Comparison of ENCODE assay signal across 17 mouse cellular contexts in the genomic region with DNA sequence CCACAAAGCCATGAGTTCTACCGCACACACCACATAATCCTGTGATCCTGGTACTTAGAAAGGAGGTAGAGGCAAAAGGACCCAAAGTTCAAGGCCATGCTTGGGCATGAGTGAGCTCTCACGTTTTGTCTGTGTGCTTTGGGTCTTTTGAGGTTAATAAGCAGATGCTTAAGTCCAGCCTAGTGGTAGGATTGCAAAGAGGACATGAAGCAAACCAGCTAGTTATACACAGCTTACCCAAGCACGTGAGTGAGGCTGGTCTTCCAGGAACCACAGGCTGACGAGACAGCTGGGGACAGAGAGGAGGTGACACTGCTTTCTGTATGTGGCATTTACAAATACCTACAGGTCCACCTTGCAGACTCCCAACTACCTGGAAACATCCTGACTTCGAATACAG. TPM values are rescaled to one million over a fixed set of nuclear protein-coding genes. Genes with fewer than 3 reads are reported as not detected.
DNase-seq lines count a peak whose midpoint lies in the region; ATAC-seq and TF ChIP-seq lines count a peak whose summit lies in the region.
"Had no signal": no experiment of that assay in that cellular context is flagged by ENCODE, and none has a peak within 500 bp of the region (broad histone marks: within the 10 kb centered on the region; RNA-seq: fewer than 3 reads in every experiment).

No protein-coding gene starts in this region.

- TF ChIP-seq POLR2A in CH12.LX (IDR thresholded peaks at IDR 0.05; ENCODE audit: low read depth, low read length) = no peak

- dilution Hi-C loops in CH12.LX (cut with MboI; ENCODE audit: extremely low pct_ligation_motif_present, extremely low pct_unique_long_range_greater_than_20kb, low sequenced_read_pairs) = no loop called here

- no peak overlapping the region for H3K27ac ChIP-seq in heart, embryonic 10.5 days
- no peak overlapping the region for H3K27ac ChIP-seq in heart, embryonic 11.5 days (ENCODE audit: low read depth, low read length)
- H3K27ac ChIP-seq in CH12.LX (ENCODE audit: insufficient read depth, low read depth) = no peak overlapping the region
- H3K27ac ChIP-seq: embryonic facial prominence, embryonic 12.5 days; forebrain, embryonic 12.5 days; hindbrain, embryonic 12.5 days; hindbrain, postnatal 0 days had no signal

- intact Hi-C loops in gastrocnemius, postnatal 36 days (cut with DNase I) = no loop called here

- H3K36me3 ChIP-seq in heart, embryonic 10.5 days = peaks cover 28% of the 10 kb centered on the region
- peaks cover 3% of the 10 kb centered on the region; the same call in 1 of the 2 replicates for H3K36me3 ChIP-seq in heart, embryonic 11.5 days (ENCODE audit: control insufficient read depth, insufficient read depth, low read length)
- peaks cover 0 to 13% of the 10 kb centered on the region in 2 experiments for H3K36me3 ChIP-seq in CH12.LX (replicated peaks in 1 of 2; ENCODE audit: control insufficient read depth in 1 of 2, insufficient read depth in 1 of 2, low read length in 1 of 2)
- H3K36me3 ChIP-seq: G1E had no signal

- no peak for TF ChIP-seq EP300 in CH12.LX (IDR thresholded peaks at IDR 0.05; ENCODE audit: low read length)

- DNase-seq in gastrocnemius, adult 18-20 months (ENCODE audit: low spot score) = peak; percentile 50
- DNase-seq in gastrocnemius, postnatal 36 days = no peak
- DNase-seq in heart, embryonic 10.5 days (ENCODE audit: low spot score) = peak; percentile 45
- no peak for DNase-seq in CH12.LX (ENCODE audit: extremely low read depth)
- DNase-seq in skeletal muscle tissue, adult 2 months (ENCODE audit: low read depth, low spot score) = peak; percentile 78
- DNase-seq: adrenal gland, adult 8-10 months; cerebellum, adult 8-10 months; cerebellum, postnatal 14 days; heart, postnatal 4 days; kidney, adult 11 months had no signal

- WGBS in heart, embryonic 10.5 days = 74% methylated on average over 5 of the region's 5 CpGs
- 76% methylated on average over 5 of the region's 5 CpGs for WGBS in heart, embryonic 11.5 days (ENCODE audit: insufficient replicate concordance)

- no peak overlapping the region for H3K4me2 ChIP-seq in heart, embryonic 11.5 days
- no peak overlapping the region for H3K4me2 ChIP-seq in CH12.LX (ENCODE audit: insufficient read depth, low read depth, poor library complexity, severe bottlenecking)
- H3K4me2 ChIP-seq: embryonic facial prominence, embryonic 12.5 days; forebrain, embryonic 12.5 days; hindbrain, embryonic 12.5 days had no signal

- no peaks in the 10 kb centered on the region for H3K79me2 ChIP-seq in CH12.LX (replicated peaks; ENCODE audit: control insufficient read depth, extremely low read depth, insufficient read depth, poor library complexity, severe bottlenecking)

- peaks cover 5% of the 10 kb centered on the region; the same call in 1 of the 2 replicates for H3K4me1 ChIP-seq in heart, embryonic 10.5 days
- no peaks in the 10 kb centered on the region for H3K4me1 ChIP-seq in heart, embryonic 11.5 days (ENCODE audit: control insufficient read depth, insufficient read depth, low read length)
- H3K4me1 ChIP-seq in CH12.LX (ENCODE audit: control insufficient read depth in 1 of 2, insufficient read depth in 2 of 2) = peaks cover 7 to 19% of the 10 kb centered on the region in 2 experiments; a peak in 3 of 4 replicates
- H3K4me1 ChIP-seq: embryonic facial prominence, embryonic 12.5 days; forebrain, embryonic 12.5 days; hindbrain, embryonic 12.5 days had no signal

- H3K9ac ChIP-seq in heart, embryonic 11.5 days (ENCODE audit: low read depth, low read length) = no peak overlapping the region
- no peak overlapping the region for H3K9ac ChIP-seq in CH12.LX (ENCODE audit: insufficient read depth, low read depth)
- H3K9ac ChIP-seq: embryonic facial prominence, embryonic 12.5 days; forebrain, embryonic 12.5 days; hindbrain, embryonic 12.5 days had no signal

- no peak for ATAC-seq in heart, embryonic 11.5 days (replicated peaks; ENCODE audit: insufficient number of reproducible peaks, low FRiP score, low TSS enrichment)
- ATAC-seq: hindbrain, postnatal 0 days had no signal

- H3K4me3 ChIP-seq in heart, embryonic 10.5 days = no peak overlapping the region
- H3K4me3 ChIP-seq in heart, embryonic 11.5 days (ENCODE audit: low read depth, low read length) = no peak overlapping the region
- no peak overlapping the region for H3K4me3 ChIP-seq in CH12.LX (replicated peaks in 1 of 3; ENCODE audit: low read depth in 2 of 3, low read length in 2 of 3, poor library complexity in 1 of 3)
- H3K4me3 ChIP-seq: embryonic facial prominence, embryonic 12.5 days; forebrain, embryonic 12.5 days; heart, adult 2 months; hindbrain, embryonic 12.5 days had no signal

- TF ChIP-seq CTCF in CH12.LX (conservative IDR thresholded peaks at IDR 0.05 in 1 of 2, IDR thresholded peaks at IDR 0.05 in 1 of 2; ENCODE audit: low read depth in 2 of 2, low read length in 2 of 2) = no peak

- in situ Hi-C loops in CH12.LX (cut with MboI; ENCODE audit: low pct_ligation_motif_present, low pct_unique_long_range_greater_than_20kb, low sequenced_read_pairs) = no loop called here

- no peak for TF ChIP-seq RAD21 in CH12.LX (IDR thresholded peaks at IDR 0.05; ENCODE audit: low read depth, low read length)

- H3K27me3 ChIP-seq in heart, embryonic 10.5 days (ENCODE audit: insufficient read depth, poor library complexity, severe bottlenecking) = no peaks in the 10 kb centered on the region
- H3K27me3 ChIP-seq in heart, embryonic 11.5 days (ENCODE audit: control insufficient read depth, insufficient read depth, low read length) = no peaks in the 10 kb centered on the region
- H3K27me3 ChIP-seq in CH12.LX (replicated peaks) = no peaks in the 10 kb centered on the region
- H3K27me3 ChIP-seq: embryonic facial prominence, embryonic 12.5 days; forebrain, embryonic 12.5 days; hindbrain, embryonic 12.5 days had no signal

- no peaks in the 10 kb centered on the region for H3K9me3 ChIP-seq in heart, embryonic 10.5 days
- H3K9me3 ChIP-seq in heart, embryonic 11.5 days (replicated peaks; ENCODE audit: control insufficient read depth, low read length) = no peaks in the 10 kb centered on the region
- no peaks in the 10 kb centered on the region for H3K9me3 ChIP-seq in CH12.LX (replicated peaks; ENCODE audit: low read length)
- H3K9me3 ChIP-seq: embryonic facial prominence, embryonic 12.5 days; forebrain, embryonic 12.5 days; G1E; hindbrain, embryonic 12.5 days had no signal

TF ChIP-seq in CH12.LX, 34 proteins besides CTCF, POLR2A, EP300 and RAD21:
- no peak for TF ChIP-seq JUND (conservative IDR thresholded peaks at IDR 0.05; ENCODE audit: low read depth, low read length)
- TF ChIP-seq BHLHE40 (IDR thresholded peaks at IDR 0.05; ENCODE audit: low read depth, low read length) = peak; percentile 28; the same call in 1 of the 2 replicates
- TF ChIP-seq KAT2A (IDR thresholded peaks at IDR 0.05; ENCODE audit: insufficient replicate concordance, low read length) = no peak
- TF ChIP-seq USF2 (conservative IDR thresholded peaks at IDR 0.05; ENCODE audit: low read depth, low read length) = no peak
TF ChIP-seq in CH12.LX: peak in this region for 1.

RNA-seq across cellular contexts. Expression of gene Tfam, which starts 14.3 kb away (rescaled TPM):
- 10 to 100 TPM; 52.5 to 63.0 TPM for total RNA-seq in gastrocnemius, adult 18-20 months (2021)
- 10 to 100 TPM; 51.6 to 56.4 TPM for total RNA-seq in gastrocnemius, postnatal 36 days (2021)
- polyA plus RNA-seq in heart, embryonic 10.5 days (2016; fragmentation: Nextera tagmentation; extraction: Ambion mirVana) = 57.8 and 78.1 TPM in 2 replicates
- polyA plus RNA-seq in heart, embryonic 11.5 days (2014; fragmentation: Nextera tagmentation; extraction: Ambion mirVana) = 62.6 and 67.5 TPM in 2 replicates
- total RNA-seq in CH12.LX (2012; rRNA removed) = 45.8 and 65.6 TPM in 2 replicates
- total RNA-seq in CH12.LX (2014; rRNA removed) = 113 and 174 TPM in 2 replicates
- polyA plus RNA-seq in CH12.LX (2012; ENCODE audit: insufficient read length, low read depth) = 108 and 123 TPM in 2 replicates

RNA-seq across cellular contexts. Expression of gene Ube2d1, which starts 32.6 kb away (rescaled TPM):
- 100 to 1,000 TPM; 170 to 210 TPM for total RNA-seq in gastrocnemius, adult 18-20 months (2021)
- 100 to 1,000 TPM; 152 to 220 TPM for total RNA-seq in gastrocnemius, postnatal 36 days (2021)
- 59.7 and 65.2 TPM in 2 replicates for polyA plus RNA-seq in heart, embryonic 10.5 days (2016; fragmentation: Nextera tagmentation; extraction: Ambion mirVana)
- 81.2 and 86.9 TPM in 2 replicates for polyA plus RNA-seq in heart, embryonic 11.5 days (2014; fragmentation: Nextera tagmentation; extraction: Ambion mirVana)
- total RNA-seq in CH12.LX (2012; rRNA removed) (1.0 TPM in 2 replicates), CH12.LX (2014; rRNA removed) (2.6 and 3.8 TPM in 2 replicates)
- 5.3 and 7.7 TPM in 2 replicates for polyA plus RNA-seq in CH12.LX (2012; ENCODE audit: insufficient read length, low read depth)
- polyA plus RNA-seq: G1E had no signal

Comparison
In these comparisons a context has a peak if more than half of its experiments do, and no peak if none do; other contexts are left out.
1. DNase-seq: peak in gastrocnemius, adult 18-20 months (single experiment), heart, embryonic 10.5 days (single experiment) and skeletal muscle tissue, adult 2 months (single experiment); none in gastrocnemius, postnatal 36 days (0 of 2) and CH12.LX (single experiment).
2. RNA of gene Ube2d1, which starts 32.6 kb away (total RNA-seq): 152 to 220 TPM in gastrocnemius, postnatal 36 days and 170 to 210 TPM in gastrocnemius, adult 18-20 months; 1.0 to 3.8 TPM in CH12.LX; every median in the first group is over 10 times any median in the second.